Mouse (Mus musculus) C2C12 (cell line): ENCODE results near the gene Thegl.

Experiments
- CEBPB ChIP-seq: IDR thresholded peaks from one replicate; pipeline ENCODE4 v1.6.1; 2011; ENCODE audit warnings: low read depth, mild to moderate bottlenecking, control low read depth, moderate library complexity
- CTCF ChIP-seq: IDR thresholded peaks from one replicate; pipeline ENCODE4 v1.5.1; 2011; ENCODE audit not compliant: control insufficient read depth, insufficient read depth, insufficient read length
- FOSL1 ChIP-seq: IDR thresholded peaks from one replicate; pipeline ENCODE4 v1.8.0; 2011; ENCODE audit warnings: mild to moderate bottlenecking, low read length; ENCODE audit not compliant: poor library complexity, insufficient read depth, severe bottlenecking
- MAX ChIP-seq: IDR thresholded peaks from one replicate; pipeline ENCODE4 v1.6.1; 2011; ENCODE audit warnings: mild to moderate bottlenecking, control low read depth
- MYOG ChIP-seq: IDR thresholded peaks from one replicate; pipeline ENCODE4 v1.6.1; 2011; ENCODE audit not compliant: control insufficient read depth, insufficient read length; ENCODE audit errors: extremely low read depth
- USF1 ChIP-seq: IDR thresholded peaks from one replicate; pipeline ENCODE4 v1.6.1; 2011; ENCODE audit warnings: low read depth, mild to moderate bottlenecking, control low read depth, moderate library complexity

DNA sequence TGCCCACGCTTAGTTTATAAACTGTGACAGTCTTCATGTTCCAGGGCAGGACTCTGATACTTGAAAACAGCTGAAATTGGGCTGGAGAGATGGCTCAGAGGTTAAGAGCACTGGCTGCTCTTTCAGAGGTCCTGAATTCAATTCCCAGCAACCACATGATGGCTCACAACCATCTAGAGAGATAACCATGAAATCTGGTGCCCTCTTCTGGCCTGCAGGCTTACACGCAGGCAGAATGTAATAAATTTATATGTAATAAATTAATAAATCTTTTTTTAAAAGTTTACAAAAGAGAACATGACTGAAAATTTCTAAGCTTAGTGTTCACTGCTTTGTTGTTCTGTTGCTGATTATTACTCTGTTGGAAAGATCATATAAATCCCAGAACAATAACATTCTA, 55.2 kb downstream of the Thegl start:
- TF ChIP-seq CTCF: no peak
- no peak for TF ChIP-seq MYOG
- no peak for TF ChIP-seq MAX
- no peak for TF ChIP-seq FOSL1
- TF ChIP-seq CEBPB: no peak
- TF ChIP-seq USF1: no peak
